ENCODE assay signal across 10 mouse cellular contexts in the genomic region with DNA sequence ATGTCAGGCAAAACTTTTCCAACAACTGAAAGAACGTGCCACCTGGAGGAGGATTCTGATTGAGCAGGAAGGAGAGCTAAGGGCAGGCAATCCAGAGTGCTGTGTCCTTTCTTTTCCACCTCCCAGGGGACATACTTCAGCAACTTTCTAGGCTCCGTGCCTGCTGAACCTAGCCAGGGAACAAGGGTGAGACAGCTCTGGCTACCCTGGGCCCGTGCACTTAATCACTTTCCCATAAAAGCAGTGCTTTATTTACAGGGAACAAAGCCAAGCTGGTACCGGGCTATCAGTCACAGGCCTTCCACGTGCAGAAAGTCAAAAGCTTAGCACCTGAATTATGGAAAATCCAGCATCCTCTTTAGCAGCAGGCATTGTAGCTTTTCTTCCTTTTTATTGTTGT. TPM values are rescaled to one million over a fixed set of nuclear protein-coding genes. Genes with fewer than 3 reads are reported as not detected.
DNase-seq lines count a peak whose midpoint lies in the region; ATAC-seq and TF ChIP-seq lines count a peak whose summit lies in the region.
"Had no signal": no experiment of that assay in that cellular context is flagged by ENCODE, and none has a peak within 500 bp of the region (broad histone marks: within the 10 kb centered on the region; RNA-seq: fewer than 3 reads in every experiment).

No protein-coding gene starts in this region.

- H3K9me3 ChIP-seq in lung, embryonic 14.5 days (ENCODE audit: low read depth, low read length), result no peaks in the 10 kb centered on the region
- H3K9me3 ChIP-seq in limb, embryonic 10.5 days (replicated peaks), result no peaks in the 10 kb centered on the region

- H3K4me3 ChIP-seq in lung, embryonic 14.5 days (ENCODE audit: low read depth, low read length), result no peak overlapping the region
- no peak overlapping the region for H3K4me3 ChIP-seq in lung, adult 2 months (replicated peaks; ENCODE audit: extremely low read depth, low read depth, low read length)
- H3K4me3 ChIP-seq in limb, embryonic 10.5 days, result no peak overlapping the region

- no peak for ATAC-seq in lung, embryonic 14.5 days (ENCODE audit: insufficient read depth)
- no peak for ATAC-seq in erythroid progenitor cell, adult 5-6 weeks (replicated peaks; ENCODE audit: low FRiP score, poor library complexity, severe bottlenecking)

- no peaks in the 10 kb centered on the region for H3K36me3 ChIP-seq in lung, embryonic 14.5 days (ENCODE audit: insufficient read depth)
- H3K36me3 ChIP-seq in limb, embryonic 10.5 days, result no peaks in the 10 kb centered on the region

- H3K27me3 ChIP-seq in lung, embryonic 14.5 days (ENCODE audit: insufficient read depth, low read length), result no peaks in the 10 kb centered on the region
- H3K27me3 ChIP-seq in limb, embryonic 10.5 days (ENCODE audit: low read depth, poor library complexity, severe bottlenecking), result no peaks in the 10 kb centered on the region

- H3K27ac ChIP-seq in lung, embryonic 14.5 days (ENCODE audit: low read depth), result no peak overlapping the region
- peak overlapping the region; percentile 46; the same call in 1 of the 2 replicates for H3K27ac ChIP-seq in limb, embryonic 10.5 days

- WGBS in lung, embryonic 14.5 days, result 26% methylated on average over 5 of the region's 5 CpGs
- WGBS in lung, adult 2 months, result 32% methylated on average over 5 of the region's 5 CpGs
- 40% methylated on average over 5 of the region's 5 CpGs for WGBS in limb, embryonic 10.5 days

- DNase-seq in lung, embryonic 14.5 days, result peak; percentile 9
- no peak for DNase-seq in lung, adult 2 months
- DNase-seq in gastrocnemius, postnatal 25 days, result peak; percentile 26
- peak; percentile 33 to 42 for DNase-seq in heart, postnatal 36 days
- no peak for DNase-seq in limb, embryonic 10.5 days (ENCODE audit: low spot score)
- DNase-seq in yolk sac, embryonic 10.5 days (ENCODE audit: low spot score), result no peak
- DNase-seq in thymus, postnatal 10 days (ENCODE audit: low spot score in 2 of 2), result no peak
- DNase-seq: cerebellum, postnatal 36 days; thymus, adult 2 months had no signal

- TF ChIP-seq POLR2A in lung, adult 2 months (IDR thresholded peaks at IDR 0.05; ENCODE audit: borderline replicate concordance, extremely low read depth, low read depth, low read length), result no peak

- no peak for TF ChIP-seq CTCF in lung, embryonic 14.5 days (IDR thresholded peaks at IDR 0.05; ENCODE audit: low read depth)
- no peak for TF ChIP-seq CTCF in lung, adult 2 months (IDR thresholded peaks at IDR 0.05; ENCODE audit: insufficient read depth, low read length)

- H3K4me1 ChIP-seq in lung, embryonic 14.5 days (ENCODE audit: insufficient read depth), result no peaks in the 10 kb centered on the region; the same call in 1 of the 2 replicates
- no peaks in the 10 kb centered on the region for H3K4me1 ChIP-seq in lung, adult 2 months (ENCODE audit: control insufficient read depth, insufficient read depth, low read length)
- H3K4me1 ChIP-seq in limb, embryonic 10.5 days, result peaks cover 48% of the 10 kb centered on the region

- intact Hi-C loops in heart, postnatal 36 days (cut with DNase I), result loop anchor here (10.0 kb wide), 1 partner anchor 588 kb away; no protein-coding TSS in a partner anchor

- H3K4me2 ChIP-seq in lung, embryonic 14.5 days, result no peak overlapping the region

- H3K9ac ChIP-seq in lung, embryonic 14.5 days, result no peak overlapping the region

RNA-seq across cellular contexts. Expression of a gene that starts 5.4 kb away (rescaled TPM):
- polyA plus RNA-seq in lung, embryonic 14.5 days (2014; fragmentation: Nextera tagmentation; extraction: Ambion mirVana), result 76.0 and 78.5 TPM in 2 replicates
- 6.7 and 9.0 TPM in 2 replicates for polyA plus RNA-seq in lung, adult 2 months (2012; rRNA removed)
- total RNA-seq in gastrocnemius, postnatal 25 days (2021), result 10 to 100 TPM; 33.2 to 40.4 TPM
- 100 to 1,000 TPM; 157 to 158 TPM for total RNA-seq in heart, postnatal 36 days (2021)
- 55.8 and 58.6 TPM in 2 replicates for polyA plus RNA-seq in limb, embryonic 10.5 days (2016; fragmentation: Nextera tagmentation; extraction: Ambion mirVana)
- 7.9 and 8.0 TPM in 2 replicates for total RNA-seq in erythroid progenitor cell, adult 5-6 weeks (2015; ENCODE audit: low replicate concordance)
- total RNA-seq in erythroid progenitor cell, adult 5-6 weeks (2017; ENCODE audit: low replicate concordance), result 9.5 and 37.1 TPM in 2 replicates

Comparison
In these comparisons a context has a peak if more than half of its experiments do, and no peak if none do; other contexts are left out.
1. DNase-seq: peak in lung, embryonic 14.5 days (single experiment), gastrocnemius, postnatal 25 days (single experiment) and heart, postnatal 36 days (2 of 2); none in lung, adult 2 months (single experiment), limb, embryonic 10.5 days (single experiment), yolk sac, embryonic 10.5 days (single experiment) and thymus, postnatal 10 days (0 of 2).